Mouse (Mus musculus) hindbrain, embryonic 11.5 days (tissue): ENCODE results near the gene C1ql3. TPM values are rescaled to one million over a fixed set of nuclear protein-coding genes. Genes with fewer than 3 reads are reported as not detected.

Experiments
- ATAC-seq: fragments of 200-750 bp; cut with Nextera tagmentation; 2 replicates; pipeline ENCODE4 v1.8.0; 2017; ENCODE audit warnings: mild to moderate bottlenecking, moderate TSS enrichment, moderate library complexity; ENCODE audit not compliant: low FRiP score
- DNase-seq: peaks from one replicate; pipeline ENCODE4 v3.0.0-alpha.2; 2015; ENCODE audit warnings: low spot score
- H3K27ac ChIP-seq: fragments of 300-500 bp; sonication (generic); 2 replicates; pipeline ENCODE4 v1.5.1; 2014; ENCODE audit warnings: mild to moderate bottlenecking, low read depth, low read length
- H3K27me3 ChIP-seq: fragments of 300-500 bp; sonication (generic); 2 replicates; pipeline ENCODE4 v1.6.1; 2014; ENCODE audit warnings: mild to moderate bottlenecking, low read length, moderate library complexity, mixed read lengths; ENCODE audit not compliant: control insufficient read depth, insufficient read depth
- H3K36me3 ChIP-seq: fragments of 300-500 bp; sonication (generic); 2 replicates; pipeline ENCODE4 v1.6.1; 2014; ENCODE audit warnings: mild to moderate bottlenecking, low read length, moderate library complexity, mixed read lengths; ENCODE audit not compliant: control insufficient read depth, insufficient read depth
- H3K4me1 ChIP-seq: fragments of 300-500 bp; sonication (generic); replicated peaks from 2 replicates; pipeline ENCODE4 v1.6.1; 2014; ENCODE audit warnings: low read length, mixed read lengths; ENCODE audit not compliant: control insufficient read depth, insufficient read depth
- H3K4me2 ChIP-seq: fragments of 300-500 bp; sonication (generic); replicated peaks from 2 replicates; pipeline ENCODE4 v1.6.1; 2014; ENCODE audit warnings: mild to moderate bottlenecking, low read depth, low read length
- H3K4me3 ChIP-seq: fragments of 300-500 bp; sonication (generic); 2 replicates; pipeline ENCODE4 v1.5.1; 2014; ENCODE audit warnings: low read depth, low read length
- H3K9ac ChIP-seq: fragments of 300-500 bp; sonication (generic); 2 replicates; pipeline ENCODE4 v1.6.1; 2014; ENCODE audit warnings: low read depth, low read length
- H3K9me3 ChIP-seq: fragments of 300-500 bp; sonication (generic); 2 replicates; pipeline ENCODE4 v1.6.1; 2016; ENCODE audit warnings: low read length; ENCODE audit not compliant: control insufficient read depth
- WGBS: fragments of 180-500 bp; shearing (Covaris S2); extraction: QIAGEN DNeasy Blood & Tissue Kit; methylation state at CpG from one replicate; pipeline ENCODE4 v1.1.7; 2014; 5-methylcytosine and 5-hydroxymethylcytosine counted together
- polyA plus RNA-seq: library from polyadenylated mRNA; unstranded; fragments of >200 nt; fragmentation: Nextera tagmentation; extraction: Ambion mirVana; gene quantifications from 2 replicates; pipeline ENCODE4 v1.2.1, GENCODE M21; 2014

Gene C1ql3
- polyA plus RNA-seq, 1 experiment from 2014 or later: 8.3 TPM

- Histone ChIP-seq H3K4me3 (peak overlapping the region; percentile 59), H3K4me1 (0 out of 2 replicates have a peak, but pooled peaks cover 7% of the 10 kb centered on the region), H3K9ac (peak overlapping the region; percentile 67), H3K27me3 (peaks cover 27% of the 10 kb centered on the region), H3K9me3 (no peaks in the 10 kb centered on the region), H3K27ac (peak overlapping the region; percentile 76), H3K36me3 (no peaks in the 10 kb centered on the region), H3K4me2 (peak overlapping the region; percentile 97)
- peak; percentile 69 for DNase-seq
- peak; percentile 75 for ATAC-seq
- WGBS: under 1% methylated on average over 64 of the region's 75 CpGs
These were observed 905 bp downstream of the C1ql3 start for GRCm38 (mm10) chr2:13010460-13011341.

GRCm38 (mm10) chr2:13010030-13010459 lies 1.6 kb downstream of the C1ql3 start:
- under 1% methylated on average over 31 of the region's 31 CpGs for WGBS
- Histone ChIP-seq H3K4me3 (peak overlapping the region; percentile 59), H3K4me2 (peak overlapping the region; percentile 97), H3K27ac (peak overlapping the region; percentile 76), H3K36me3 (no peaks in the 10 kb centered on the region), H3K9me3 (no peaks in the 10 kb centered on the region), H3K9ac (peak overlapping the region; percentile 67), H3K27me3 (peaks cover 27% of the 10 kb centered on the region), H3K4me1 (0 out of 2 replicates have a peak, but pooled peaks cover 7% of the 10 kb centered on the region)
- ATAC-seq (peak; percentile 45), DNase-seq (peak; percentile 52)

- Histone ChIP-seq H3K36me3 (no peaks in the 10 kb centered on the region), H3K4me3 (peak overlapping the region; percentile 59), H3K9me3 (no peaks in the 10 kb centered on the region), H3K4me1 (0 out of 2 replicates have a peak, but pooled peaks cover 7% of the 10 kb centered on the region), H3K27me3 (peaks cover 27% of the 10 kb centered on the region), H3K9ac (peak overlapping the region; percentile 67), H3K4me2 (peak overlapping the region; percentile 97), H3K27ac (peak overlapping the region; percentile 76)
- WGBS: 4% methylated on average over 18 of the region's 18 CpGs
- ATAC-seq (peak; percentile 39; the same call in 1 of the 2 replicates), DNase-seq (peak; percentile 54)
These were observed 2.2 kb downstream of the C1ql3 start for GRCm38 (mm10) chr2:13009261-13009972.

- WGBS: 64% methylated on average over 1 of the region's 1 CpGs
- Histone ChIP-seq H3K27ac (no peak overlapping the region), H3K36me3 (no peaks in the 10 kb centered on the region), H3K9me3 (no peaks in the 10 kb centered on the region), H3K9ac (no peak overlapping the region), H3K4me3 (no peak overlapping the region; the same call in 1 of the 2 replicates), H3K27me3 (peaks cover 27% of the 10 kb centered on the region), H3K4me1 (0 out of 2 replicates have a peak, but pooled peaks cover 7% of the 10 kb centered on the region), H3K4me2 (no peak overlapping the region)
- ATAC-seq: no peak
- no peak for DNase-seq
These were observed 3.2 kb downstream of the C1ql3 start for GRCm38 (mm10) chr2:13008433-13008832.

GRCm38 (mm10) chr2:13000026-13000425 lies 11.6 kb downstream of the C1ql3 start:
- Histone ChIP-seq H3K36me3 (no peaks in the 10 kb centered on the region), H3K9me3 (no peaks in the 10 kb centered on the region), H3K27ac (no peak overlapping the region), H3K4me2 (no peak overlapping the region), H3K4me3 (no peak overlapping the region), H3K4me1 (no peaks in the 10 kb centered on the region), H3K9ac (no peak overlapping the region), H3K27me3 (no peaks in the 10 kb centered on the region)
- no peak for DNase-seq
- no peak for ATAC-seq
- 82% methylated on average over 2 of the region's 2 CpGs for WGBS

GRCm38 (mm10) chr2:12984901-12985732 lies 26.5 kb downstream of the C1ql3 start:
- Histone ChIP-seq H3K4me2 (no peak overlapping the region), H3K4me1 (no peaks in the 10 kb centered on the region), H3K27me3 (no peaks in the 10 kb centered on the region), H3K9me3 (no peaks in the 10 kb centered on the region), H3K9ac (no peak overlapping the region), H3K36me3 (no peaks in the 10 kb centered on the region), H3K4me3 (no peak overlapping the region), H3K27ac (no peak overlapping the region)
- WGBS: 73% methylated on average over 4 of the region's 4 CpGs
- peak; percentile 12 for DNase-seq
- no peak for ATAC-seq

GRCm38 (mm10) chr2:12978771-12979170 lies 32.8 kb downstream of the C1ql3 start:
- ATAC-seq: no peak
- DNase-seq: no peak
- H3K4me3 ChIP-seq: no peak overlapping the region
- 91% methylated on average over 4 of the region's 4 CpGs for WGBS
- H3K27me3 ChIP-seq: no peaks in the 10 kb centered on the region
- H3K4me2 ChIP-seq: no peak overlapping the region
- no peak overlapping the region for H3K9ac ChIP-seq
- no peaks in the 10 kb centered on the region for H3K4me1 ChIP-seq
- no peaks in the 10 kb centered on the region for H3K9me3 ChIP-seq
- H3K36me3 ChIP-seq: no peaks in the 10 kb centered on the region
- no peak overlapping the region for H3K27ac ChIP-seq

GRCm38 (mm10) chr2:12977367-12977766 lies 34.2 kb downstream of the C1ql3 start:
- no peaks in the 10 kb centered on the region for H3K27me3 ChIP-seq
- no peak overlapping the region for H3K4me3 ChIP-seq
- no peaks in the 10 kb centered on the region for H3K9me3 ChIP-seq
- ATAC-seq (no peak), DNase-seq (no peak)
- no peak overlapping the region for H3K27ac ChIP-seq
- no peak overlapping the region for H3K9ac ChIP-seq
- no peaks in the 10 kb centered on the region for H3K36me3 ChIP-seq
- 93% methylated on average over 7 of the region's 7 CpGs for WGBS
- no peak overlapping the region for H3K4me2 ChIP-seq
- H3K4me1 ChIP-seq: no peaks in the 10 kb centered on the region
